Mouse (Mus musculus): ENCODE data around the gene Myh2. TPM values are rescaled to one million over a fixed set of nuclear protein-coding genes. Genes with fewer than 3 reads are reported as not detected.

The Myh2 gene
- polyA plus RNA-seq, 1 experiment from 2014 or later = 0.06 TPM

Other genes starting within 250 kb of the Myh2 start
- not detected in 2 replicates for gene Tmem238l, start 214.4 kb upstream of the Myh2 start, polyA plus RNA-seq (2014; fragmentation: Nextera tagmentation; extraction: Ambion mirVana)
- 0.36 and 0.62 TPM in 2 replicates for gene Tmem220, start 145.9 kb upstream of the Myh2 start, polyA plus RNA-seq (2014; fragmentation: Nextera tagmentation; extraction: Ambion mirVana)
- 35.4 and 38.8 TPM in 2 replicates for gene Adprm, start 118.4 kb upstream of the Myh2 start, polyA plus RNA-seq (2014; fragmentation: Nextera tagmentation; extraction: Ambion mirVana)
- 9.3 and 10.3 TPM in 2 replicates for gene Sco1, start 118.4 kb upstream of the Myh2 start, polyA plus RNA-seq (2014; fragmentation: Nextera tagmentation; extraction: Ambion mirVana)
- gene Myh3, start 92.7 kb upstream of the Myh2 start, polyA plus RNA-seq (2014; fragmentation: Nextera tagmentation; extraction: Ambion mirVana) = 0.04 and 0.06 TPM in 2 replicates
- gene Myh1, start 29.0 kb downstream of the Myh2 start, polyA plus RNA-seq (2014; fragmentation: Nextera tagmentation; extraction: Ambion mirVana) = 0.10 TPM in 1 of 2 replicates, not detected in the other
- gene Myh4, start 67.0 kb downstream of the Myh2 start, polyA plus RNA-seq (2014; fragmentation: Nextera tagmentation; extraction: Ambion mirVana) = 0.03 TPM in 1 of 2 replicates, not detected in the other
- 0.04 and 0.17 TPM in 2 replicates for gene Myh8, start 106.1 kb downstream of the Myh2 start, polyA plus RNA-seq (2014; fragmentation: Nextera tagmentation; extraction: Ambion mirVana)
- not detected in 2 replicates for gene Myh13, start 150.6 kb downstream of the Myh2 start, polyA plus RNA-seq (2014; fragmentation: Nextera tagmentation; extraction: Ambion mirVana)